Mouse (Mus musculus): Measurements from ENCODE around the gene Itpa.

The Itpa gene

GRCm38 (mm10) chr2:130728906-130729585, 61.6 kb downstream of the Itpa start:
- DNase-seq (ENCODE audit: low read depth), result no peak

- DNase-seq (ENCODE audit: low read depth), result no peak
Measured at GRCm38 (mm10) chr2:130730746-130731145, 63.3 kb downstream of the Itpa start.
